Mouse (Mus musculus): ENCODE data around the gene Cd38.
"Not testable (repeated sequence)": the region's sequence is repeated elsewhere in the genome, so short reads cannot be mapped to it uniquely, and the experiment has no call there.

DNA sequence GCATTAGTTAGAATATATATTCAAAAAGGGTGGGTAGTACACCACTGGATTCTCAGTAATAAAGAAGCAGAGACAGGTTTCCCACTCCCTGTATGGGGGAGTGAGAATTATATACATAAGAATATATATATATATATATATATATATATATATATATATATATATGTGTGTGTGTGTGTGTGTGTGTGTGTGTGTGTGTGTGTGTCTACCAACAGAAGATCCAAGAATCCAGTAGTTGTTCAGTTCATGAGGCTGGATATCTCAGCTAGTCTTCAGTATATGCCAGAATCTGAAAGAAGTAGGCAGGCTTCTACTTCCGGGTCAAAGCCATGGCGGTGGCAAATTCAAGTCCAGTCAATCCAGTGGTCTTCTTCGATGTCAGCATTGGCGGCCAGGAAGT lies 44.5 kb downstream of the Cd38 start, which contains the start of gene Gm7879:
- not testable (repeated sequence) for TF ChIP-seq CTCF, EP300 (IDR thresholded peaks at IDR 0.05; ENCODE audit: low read depth)
